14 mouse cellular contexts compared by ENCODE assay signal in genomic region chr7:136083005-136083404, GRCm38 (mm10).
DNase-seq lines count a peak whose midpoint lies in the region; ATAC-seq and TF ChIP-seq lines count a peak whose summit lies in the region.
"Had no signal": no experiment of that assay in that cellular context is flagged by ENCODE, and none has a peak within 500 bp of the region (broad histone marks: within the 10 kb centered on the region; RNA-seq: fewer than 3 reads in every experiment).

No protein-coding gene starts in this region.

- ATAC-seq in midbrain, embryonic 11.5 days (ENCODE audit: low FRiP score): peak; percentile 15; the same call in 1 of the 2 replicates
- no peak for ATAC-seq in intestine, embryonic 16.5 days
- no peak for ATAC-seq in monocyte, adult 5-6 weeks (replicated peaks; ENCODE audit: insufficient number of reproducible peaks, low FRiP score, low TSS enrichment, poor library complexity, severe bottlenecking)
- ATAC-seq: lung, postnatal 0 days had no signal

- WGBS in hindbrain, embryonic 10.5 days: 74% methylated on average over 10 of the region's 10 CpGs
- WGBS in midbrain, embryonic 11.5 days: 77% methylated on average over 10 of the region's 10 CpGs
- 75% methylated on average over 10 of the region's 10 CpGs for WGBS in intestine, embryonic 16.5 days

- H3K27ac ChIP-seq in hindbrain, embryonic 10.5 days: peak overlapping the region; percentile 80
- H3K27ac ChIP-seq in midbrain, embryonic 11.5 days (ENCODE audit: low read depth, low read length): peak overlapping the region; percentile 80
- H3K27ac ChIP-seq in intestine, embryonic 16.5 days (ENCODE audit: low read length): no peak overlapping the region
- H3K27ac ChIP-seq: embryonic facial prominence, embryonic 15.5 days; heart, adult 2 months; stomach, embryonic 15.5 days had no signal

- H3K27me3 ChIP-seq in hindbrain, embryonic 10.5 days (ENCODE audit: insufficient read depth, poor library complexity, severe bottlenecking): no peaks in the 10 kb centered on the region; the same call in 1 of the 2 replicates
- H3K27me3 ChIP-seq in midbrain, embryonic 11.5 days (ENCODE audit: control insufficient read depth, insufficient read depth, low read length): no peaks in the 10 kb centered on the region
- H3K27me3 ChIP-seq in intestine, embryonic 16.5 days (replicated peaks; ENCODE audit: control insufficient read depth, insufficient read depth, low read length): no peaks in the 10 kb centered on the region
- H3K27me3 ChIP-seq: stomach, embryonic 15.5 days had no signal

- no peak for TF ChIP-seq CTCF in brain, embryonic 14.5 days (IDR thresholded peaks at IDR 0.05; ENCODE audit: borderline replicate concordance, extremely low read depth, insufficient read depth, insufficient read length)

- peaks cover 41% of the 10 kb centered on the region for H3K4me1 ChIP-seq in hindbrain, embryonic 10.5 days (replicated peaks)
- peaks cover 23% of the 10 kb centered on the region for H3K4me1 ChIP-seq in midbrain, embryonic 11.5 days (ENCODE audit: control insufficient read depth, insufficient read depth, low read length)
- no peaks in the 10 kb centered on the region; the same call in 1 of the 2 replicates for H3K4me1 ChIP-seq in intestine, embryonic 16.5 days (ENCODE audit: control insufficient read depth, insufficient read depth, low read length)
- H3K4me1 ChIP-seq: stomach, embryonic 15.5 days had no signal

- peak; percentile 67 for DNase-seq in brain, adult 2 months (ENCODE audit: low read depth, low spot score)
- peak; percentile 48 for DNase-seq in brain, embryonic 14.5 days (ENCODE audit: low read depth)
- no peak for DNase-seq in hindbrain, embryonic 10.5 days (ENCODE audit: low spot score)
- DNase-seq in midbrain, embryonic 11.5 days (ENCODE audit: low spot score, missing footprints): peak; percentile 82
- DNase-seq in urinary bladder, adult 18-20 months (ENCODE audit: low spot score in 2 of 2): no peak
- DNase-seq: heart, adult 2 months; heart, postnatal 4 days; layer of hippocampus, postnatal 36 days had no signal

- H3K9me3 ChIP-seq in hindbrain, embryonic 10.5 days: no peaks in the 10 kb centered on the region
- no peaks in the 10 kb centered on the region for H3K9me3 ChIP-seq in midbrain, embryonic 11.5 days (ENCODE audit: control insufficient read depth, low read length)
- no peaks in the 10 kb centered on the region for H3K9me3 ChIP-seq in intestine, embryonic 16.5 days (ENCODE audit: control insufficient read depth, low read length)
- H3K9me3 ChIP-seq: embryonic facial prominence, embryonic 15.5 days; stomach, embryonic 15.5 days had no signal

- H3K4me2 ChIP-seq in midbrain, embryonic 11.5 days: no peak overlapping the region
- no peak overlapping the region for H3K4me2 ChIP-seq in intestine, embryonic 16.5 days (ENCODE audit: low read depth, low read length)
- H3K4me2 ChIP-seq: embryonic facial prominence, embryonic 15.5 days; liver, embryonic 11.5 days; stomach, embryonic 15.5 days had no signal

- no peaks in the 10 kb centered on the region for H3K36me3 ChIP-seq in hindbrain, embryonic 10.5 days
- no peaks in the 10 kb centered on the region for H3K36me3 ChIP-seq in midbrain, embryonic 11.5 days (ENCODE audit: control insufficient read depth, insufficient read depth, low read length)
- H3K36me3 ChIP-seq in intestine, embryonic 16.5 days (ENCODE audit: control insufficient read depth, insufficient read depth, low read length): no peaks in the 10 kb centered on the region
- H3K36me3 ChIP-seq: embryonic facial prominence, embryonic 15.5 days; stomach, embryonic 15.5 days had no signal

- no peak overlapping the region for H3K4me3 ChIP-seq in hindbrain, embryonic 10.5 days
- no peak overlapping the region for H3K4me3 ChIP-seq in midbrain, embryonic 11.5 days (ENCODE audit: low read depth, low read length)
- H3K4me3 ChIP-seq in intestine, embryonic 16.5 days (ENCODE audit: low read length): no peak overlapping the region
- H3K4me3 ChIP-seq: embryonic facial prominence, embryonic 15.5 days; heart, adult 2 months; stomach, embryonic 15.5 days had no signal

- no peak overlapping the region; the same call in 1 of the 2 replicates for H3K9ac ChIP-seq in midbrain, embryonic 11.5 days (ENCODE audit: low read length)
- H3K9ac ChIP-seq in intestine, embryonic 16.5 days (ENCODE audit: low read depth, low read length): no peak overlapping the region
- H3K9ac ChIP-seq: embryonic facial prominence, embryonic 15.5 days; stomach, embryonic 15.5 days had no signal

- TF ChIP-seq POLR2A in brain, embryonic 14.5 days (IDR thresholded peaks at IDR 0.05; ENCODE audit: borderline replicate concordance, extremely low read depth, insufficient read depth, insufficient read length, poor library complexity, severe bottlenecking): no peak

Comparison
In these comparisons a context has a peak if more than half of its experiments do, and no peak if none do; other contexts are left out.
1. DNase-seq: peak in brain, adult 2 months (single experiment), brain, embryonic 14.5 days (single experiment) and midbrain, embryonic 11.5 days (single experiment); none in hindbrain, embryonic 10.5 days (single experiment) and urinary bladder, adult 18-20 months (0 of 2).